Mouse (Mus musculus) heart, postnatal 10 days (tissue): ENCODE measurements around the gene Chrne. TPM values are rescaled to one million over a fixed set of nuclear protein-coding genes. Genes with fewer than 3 reads are reported as not detected.

Experiments used
- total RNA-seq, 2 experiments: library from RNA; stranded (reverse); gene quantifications; 2 replicates each; pipeline ENCODE4 v1.2.3; 2021

The Chrne gene
- total RNA-seq, 2 experiments from 2014 or later: not detected

Other genes with a start within 250 kb of the Chrne start
- 10 to 100 TPM; 22.3 to 26.1 TPM for gene Pelp1, start 209.2 kb downstream of the Chrne start, total RNA-seq
- gene Arrb2, start 186.6 kb downstream of the Chrne start, total RNA-seq: 10 to 100 TPM; 13.0 to 15.1 TPM
- gene Med11, start 167.3 kb downstream of the Chrne start, total RNA-seq: 10 to 100 TPM in 1 of 2 experiments, 1 to 10 TPM in 1; 8.2 to 13.4 TPM
- gene Zmynd15, start 159.8 kb downstream of the Chrne start, total RNA-seq: 1 to 10 TPM; 1.4 to 2.1 TPM
- 1 to 10 TPM; 7.2 to 7.7 TPM for gene Cxcl16, start 159.2 kb downstream of the Chrne start, total RNA-seq
- gene Tm4sf5, start 114.0 kb downstream of the Chrne start, total RNA-seq: 1 to 10 TPM in 1 of 2 experiments, under 1 TPM in 1; 0.89 to 1.4 TPM
- gene Vmo1, start 104.6 kb downstream of the Chrne start, total RNA-seq: not detected
- not detected for gene Gltpd2, start 100.0 kb downstream of the Chrne start, total RNA-seq
- gene Psmb6, start 93.8 kb downstream of the Chrne start, total RNA-seq: 100 to 1,000 TPM; 264 to 266 TPM
- not detected for gene Gm40193, start 86.3 kb downstream of the Chrne start, total RNA-seq
- 10 to 100 TPM in 1 of 2 experiments, 1 to 10 TPM in 1; 8.9 to 10.8 TPM for gene Pld2, start 79.2 kb downstream of the Chrne start, total RNA-seq
- 10 to 100 TPM; 40.4 to 43.3 TPM for gene Mink1, start 56.3 kb downstream of the Chrne start, total RNA-seq
- not detected for gene 4930544D05Rik, start 3.4 kb downstream of the Chrne start, total RNA-seq
- under 1 TPM; 0.17 to 0.43 TPM for gene Gp1ba, start 19.9 kb upstream of the Chrne start, total RNA-seq
- 10 to 100 TPM; 50.2 to 50.4 TPM for gene Rnf167, start 28.0 kb upstream of the Chrne start, total RNA-seq
- gene Slc25a11, start 28.3 kb upstream of the Chrne start, total RNA-seq: 100 to 1,000 TPM; 378 to 381 TPM
- gene Pfn1, start 35.4 kb upstream of the Chrne start, total RNA-seq: 100 to 1,000 TPM; 456 to 499 TPM
- gene Eno3, start 38.0 kb upstream of the Chrne start, total RNA-seq: 1,000 to 10,000 TPM; 1,599 to 1,711 TPM
- gene Spag7, start 50.2 kb upstream of the Chrne start, total RNA-seq: 10 to 100 TPM; 86.0 to 88.2 TPM
- 10 to 100 TPM; 31.2 to 32.8 TPM for gene Camta2, start 68.9 kb upstream of the Chrne start, total RNA-seq
- 1 to 10 TPM; 2.6 to 3.0 TPM for gene Inca1, start 80.9 kb upstream of the Chrne start, total RNA-seq
- 100 to 1,000 TPM; 279 to 286 TPM for gene Kif1c, start 81.3 kb upstream of the Chrne start, total RNA-seq
- 10 to 100 TPM; 10.6 to 11.2 TPM for gene Zfp3, start 145.0 kb upstream of the Chrne start, total RNA-seq
- gene Scimp, start 193.4 kb upstream of the Chrne start, total RNA-seq: not detected
- gene Rabep1, start 225.6 kb upstream of the Chrne start, total RNA-seq: 10 to 100 TPM; 32.3 to 38.4 TPM